Mouse (Mus musculus) ovary, postnatal 36 days (tissue): ENCODE measurements at regions not wholly inside any gene's neighbourhood (a gene's known extent, or its start where the extent isn't known, plus 50 kb on each side); places are given as distances from the start of the nearest gene placed in this dataset.
"Not testable (repeated sequence)": the region's sequence is repeated elsewhere in the genome, so short reads cannot be mapped to it uniquely, and the experiment has no call there.

ENCODE experiments used
- DNase-seq: peaks from one replicate; pipeline ENCODE4 v3.0.0; 2022; ENCODE audit warnings: low spot score, mixed read lengths

- peak; percentile 47 for DNase-seq
These were observed 59.5 kb upstream of the Zbtb18 start for GRCm38 (mm10) chr1:177382596-177383190.

- no peak for DNase-seq
These were observed 60.0 kb upstream of the Zbtb18 start for GRCm38 (mm10) chr1:177382147-177382546.

- DNase-seq, result no peak
These were observed 64.0 kb upstream of the Zbtb18 start for GRCm38 (mm10) chr1:177378112-177378511.

GRCm38 (mm10) chr1:177373226-177373825 is 68.8 kb upstream of the Zbtb18 start:
- DNase-seq, result no peak

- DNase-seq, result no peak
These were observed 70.1 kb upstream of the Zbtb18 start for GRCm38 (mm10) chr1:177372066-177372465.

GRCm38 (mm10) chr1:177367864-177368610 is 74.1 kb upstream of the Zbtb18 start:
- DNase-seq, result no peak

- no peak for DNase-seq
These were observed 75.2 kb upstream of the Zbtb18 start for GRCm38 (mm10) chr1:177366914-177367313.

- DNase-seq, result no peak
These were observed 75.7 kb upstream of the Zbtb18 start for GRCm38 (mm10) chr1:177366475-177366874.

- no peak for DNase-seq
These were observed 77.8 kb upstream of the Zbtb18 start for GRCm38 (mm10) chr1:177364355-177364754.

GRCm38 (mm10) chr1:177362398-177362797 is 79.8 kb upstream of the Zbtb18 start:
- DNase-seq, result no peak

GRCm38 (mm10) chr1:177348400-177349092 is 90.5 kb upstream of the Akt3 start:
- no peak for DNase-seq

GRCm38 (mm10) chr1:177347208-177347607 is 89.2 kb upstream of the Akt3 start:
- DNase-seq, result no peak

GRCm38 (mm10) chr1:177346540-177346939 is 88.5 kb upstream of the Akt3 start:
- DNase-seq, result no peak

- no peak for DNase-seq
These were observed 87.5 kb upstream of the Akt3 start for GRCm38 (mm10) chr1:177345540-177345939.

GRCm38 (mm10) chr1:177343949-177344348 is 85.9 kb upstream of the Akt3 start:
- DNase-seq, result no peak

GRCm38 (mm10) chr1:177343121-177343520 is 85.1 kb upstream of the Akt3 start:
- DNase-seq, result no peak

- no peak for DNase-seq
These were observed 82.2 kb upstream of the Akt3 start for GRCm38 (mm10) chr1:177340232-177340631.

GRCm38 (mm10) chr1:177339207-177339787 is 81.3 kb upstream of the Akt3 start:
- not testable (repeated sequence) for DNase-seq

- peak; percentile 62 for DNase-seq
These were observed 80.6 kb upstream of the Akt3 start for GRCm38 (mm10) chr1:177338466-177339206.

- no peak for DNase-seq
These were observed 79.8 kb upstream of the Akt3 start for GRCm38 (mm10) chr1:177337756-177338155.

- no peak for DNase-seq
These were observed 79.1 kb upstream of the Akt3 start for GRCm38 (mm10) chr1:177337141-177337540.

- DNase-seq, result no peak
These were observed 78.4 kb upstream of the Akt3 start for GRCm38 (mm10) chr1:177336436-177336835.
